Mouse (Mus musculus) intestine, embryonic 14.5 days (tissue): ENCODE results near the gene Scmh1. TPM values are rescaled to one million over a fixed set of nuclear protein-coding genes. Genes with fewer than 3 reads are reported as not detected.
A peak's percentile ranks its signal among the peaks of the same experiment; 100 is the strongest.

Source experiments
- ATAC-seq: fragments of 200-750 bp; cut with Nextera tagmentation; replicated peaks from 2 replicates; pipeline ENCODE4 v1.8.0; 2017; ENCODE audit warnings: low read depth, moderate number of reproducible peaks, moderate TSS enrichment, moderate library complexity; ENCODE audit not compliant: low FRiP score, low TSS enrichment
- DNase-seq: peaks from one replicate; pipeline ENCODE4 v3.0.0-alpha.2; 2018; ENCODE audit warnings: low spot score
- H3K27ac ChIP-seq: fragments of 300-500 bp; sonication (generic); 2 replicates; pipeline ENCODE4 v1.5.1; 2014; ENCODE audit warnings: low read depth, mild to moderate bottlenecking, control low read depth
- H3K27me3 ChIP-seq: fragments of 300-500 bp; sonication (generic); replicated peaks from 2 replicates; pipeline ENCODE4 v1.6.1; 2014; ENCODE audit warnings: low read length, control low read depth; ENCODE audit not compliant: control insufficient read depth, insufficient read depth
- H3K36me3 ChIP-seq: fragments of 300-500 bp; sonication (generic); 2 replicates; pipeline ENCODE4 v1.6.1; 2014; ENCODE audit warnings: low read length, control low read depth; ENCODE audit not compliant: control insufficient read depth, insufficient read depth
- H3K4me1 ChIP-seq: fragments of 300-500 bp; sonication (generic); replicated peaks from 2 replicates; pipeline ENCODE4 v1.6.1; 2014; ENCODE audit warnings: low read length, control low read depth, mixed read lengths; ENCODE audit not compliant: control insufficient read depth, insufficient read depth
- H3K4me2 ChIP-seq: fragments of 300-500 bp; sonication (generic); 2 replicates; pipeline ENCODE4 v1.6.1; 2014; ENCODE audit warnings: low read length
- H3K4me3 ChIP-seq: fragments of 300-500 bp; sonication (generic); 2 replicates; pipeline ENCODE4 v1.5.1; 2014; ENCODE audit warnings: low read depth, low read length, control low read depth, mixed read lengths
- H3K9ac ChIP-seq: fragments of 300-500 bp; sonication (generic); 2 replicates; pipeline ENCODE4 v1.6.1; 2014; ENCODE audit warnings: mild to moderate bottlenecking, low read length
- H3K9me3 ChIP-seq: fragments of 300-500 bp; sonication (generic); 2 replicates; pipeline ENCODE4 v1.6.1; 2016; ENCODE audit warnings: low read length, control low read depth; ENCODE audit not compliant: control insufficient read depth
- WGBS: fragments of 180-500 bp; shearing (Covaris S2); extraction: QIAGEN DNeasy Blood & Tissue Kit; methylation state at CpG from one replicate; pipeline ENCODE4 v1.1.7; 2014; 5-methylcytosine and 5-hydroxymethylcytosine counted together
- polyA plus RNA-seq: library from polyadenylated mRNA; unstranded; fragments of >200 nt; fragmentation: Nextera tagmentation; extraction: Ambion mirVana; gene quantifications from 2 replicates; pipeline ENCODE4 v1.2.1, GENCODE M21; 2014

The Scmh1 gene
- polyA plus RNA-seq, 1 experiment from 2014 or later, result 36.6 TPM

DNA sequence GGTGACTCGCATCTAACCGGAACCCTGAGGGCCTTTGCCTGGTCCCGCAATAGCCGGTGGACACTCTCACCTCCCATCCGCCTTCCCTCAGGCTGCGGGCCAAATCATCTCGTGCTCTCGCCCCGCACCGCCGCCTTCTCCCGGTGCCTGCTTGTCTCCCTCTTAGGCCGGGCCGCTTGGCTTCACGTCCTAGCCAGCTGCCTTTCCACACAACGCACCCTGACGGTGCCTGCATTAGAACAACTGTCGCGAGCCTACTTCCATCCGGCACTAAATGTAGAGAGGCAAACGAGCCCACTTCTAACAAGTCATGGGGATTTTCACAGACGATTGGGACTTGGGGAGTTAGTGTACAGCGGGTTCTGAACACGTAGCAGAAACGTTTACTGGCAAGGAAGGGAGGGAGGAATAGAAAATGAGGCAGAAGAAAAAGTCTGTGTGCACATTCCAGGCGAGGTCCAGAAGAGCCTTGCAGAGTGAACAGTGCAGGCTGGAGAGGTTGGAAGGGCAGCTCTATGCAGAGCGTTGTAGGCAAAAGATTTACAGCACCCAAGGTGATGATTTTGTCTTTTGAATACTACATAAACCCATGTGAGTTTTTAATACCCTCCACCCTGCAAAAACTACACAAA is 165.5 kb downstream of the Scmh1 start:
- peak overlapping the region; percentile 95 for H3K9ac ChIP-seq
- H3K36me3 ChIP-seq, result peaks cover 3% of the 10 kb centered on the region; the same call in 1 of the 2 replicates
- peak overlapping the region; percentile 76 for H3K4me3 ChIP-seq
- H3K9me3 ChIP-seq, result no peaks in the 10 kb centered on the region
- no peak for DNase-seq
- ATAC-seq, result peak; percentile 63; the same call in 1 of the 2 replicates
- peak overlapping the region; percentile 90 for H3K4me2 ChIP-seq
- peaks cover 32% of the 10 kb centered on the region for H3K4me1 ChIP-seq
- H3K27ac ChIP-seq, result peak overlapping the region; percentile 94
- WGBS, result 2% methylated on average over 27 of the region's 27 CpGs
- no peaks in the 10 kb centered on the region for H3K27me3 ChIP-seq

DNA sequence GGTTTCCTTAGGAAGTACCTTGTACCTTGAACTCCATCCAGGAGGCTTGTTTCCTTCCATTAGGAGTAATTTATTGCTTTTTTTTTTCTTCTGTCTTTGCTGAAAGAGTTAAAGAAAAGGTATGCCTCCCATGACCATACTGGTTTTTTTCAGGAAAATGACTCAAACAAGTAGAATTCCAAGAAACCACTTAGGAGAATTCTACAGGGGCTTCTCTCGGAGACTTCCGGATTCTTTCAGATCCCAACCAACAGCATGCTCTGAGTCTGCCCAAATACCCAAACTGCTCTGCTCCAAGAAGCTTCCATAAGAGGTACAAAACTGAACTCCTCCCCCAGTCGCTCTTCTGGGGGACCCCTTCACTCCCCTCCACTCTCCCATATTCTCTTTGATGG is 166.0 kb downstream of the Scmh1 start:
- H3K27ac ChIP-seq, result peak overlapping the region; percentile 94; the same call in 1 of the 2 replicates
- no peak for ATAC-seq
- H3K4me3 ChIP-seq, result peak overlapping the region; percentile 76
- H3K27me3 ChIP-seq, result no peaks in the 10 kb centered on the region
- peak overlapping the region; percentile 95; the same call in 1 of the 2 replicates for H3K9ac ChIP-seq
- DNase-seq, result no peak
- no peaks in the 10 kb centered on the region for H3K9me3 ChIP-seq
- WGBS, result 67% methylated on average over 3 of the region's 3 CpGs
- peak overlapping the region; percentile 90 for H3K4me2 ChIP-seq
- H3K36me3 ChIP-seq, result peaks cover 3% of the 10 kb centered on the region; the same call in 1 of the 2 replicates
- H3K4me1 ChIP-seq, result peaks cover 32% of the 10 kb centered on the region

GRCm38 (mm10) chr4:120571691-120572090 is 166.6 kb downstream of the Scmh1 start:
- no peak for ATAC-seq
- H3K27ac ChIP-seq, result no peak overlapping the region
- no peak overlapping the region for H3K4me2 ChIP-seq
- no peak overlapping the region for H3K9ac ChIP-seq
- H3K4me3 ChIP-seq, result no peak overlapping the region
- no peaks in the 10 kb centered on the region for H3K9me3 ChIP-seq
- WGBS, result 53% methylated on average over 3 of the region's 3 CpGs
- peaks cover 1% of the 10 kb centered on the region; the same call in 1 of the 2 replicates for H3K36me3 ChIP-seq
- no peak for DNase-seq
- no peaks in the 10 kb centered on the region for H3K27me3 ChIP-seq
- peaks cover 32% of the 10 kb centered on the region for H3K4me1 ChIP-seq

Other genes with a start within 250 kb of the Scmh1 start
- 4.4 and 4.7 TPM in 2 replicates for gene Edn2, start 244.1 kb upstream of the Scmh1 start, polyA plus RNA-seq
- 0.39 and 0.50 TPM in 2 replicates for gene Foxo6, start 117.9 kb upstream of the Scmh1 start, polyA plus RNA-seq
- not detected in 2 replicates for gene Slfnl1, start 127.0 kb downstream of the Scmh1 start, polyA plus RNA-seq
- gene Ctps, start 165.0 kb downstream of the Scmh1 start, polyA plus RNA-seq, result 94.5 and 107 TPM in 2 replicates
- gene Gm8439, start 183.5 kb downstream of the Scmh1 start, polyA plus RNA-seq, result not detected in 2 replicates